Mouse (Mus musculus) hindbrain, embryonic 12.5 days (tissue): ENCODE measurements around the gene Slc5a11. TPM values are rescaled to one million over a fixed set of nuclear protein-coding genes. Genes with fewer than 3 reads are reported as not detected.

Experiments used
- ATAC-seq: fragments of 200-750 bp; cut with Nextera tagmentation; 2 replicates; pipeline ENCODE4 v1.8.0; 2017; ENCODE audit warnings: moderate TSS enrichment; ENCODE audit not compliant: low FRiP score
- H3K27ac ChIP-seq: fragments of 300-500 bp; sonication (generic); 2 replicates; pipeline ENCODE4 v1.5.1; 2016; ENCODE audit warnings: mild to moderate bottlenecking
- H3K27me3 ChIP-seq: fragments of 300-500 bp; sonication (generic); 2 replicates; pipeline ENCODE4 v1.6.1; 2016; ENCODE audit warnings: mild to moderate bottlenecking
- H3K36me3 ChIP-seq: fragments of 300-500 bp; sonication (generic); 2 replicates; pipeline ENCODE4 v1.6.1; 2016; ENCODE audit warnings: mild to moderate bottlenecking
- H3K4me1 ChIP-seq: fragments of 300-500 bp; sonication (generic); 2 replicates; pipeline ENCODE4 v1.6.1; 2016
- H3K4me2 ChIP-seq: fragments of 300-500 bp; sonication (generic); replicated peaks from 2 replicates; pipeline ENCODE4 v1.6.1; 2016; ENCODE audit warnings: mild to moderate bottlenecking
- H3K4me3 ChIP-seq: fragments of 300-500 bp; sonication (generic); 2 replicates; pipeline ENCODE4 v1.5.1; 2016; ENCODE audit warnings: mild to moderate bottlenecking
- H3K9ac ChIP-seq: fragments of 300-500 bp; sonication (generic); 2 replicates; pipeline ENCODE4 v1.6.1; 2016; ENCODE audit warnings: mild to moderate bottlenecking, moderate library complexity
- H3K9me3 ChIP-seq: fragments of 300-500 bp; sonication (generic); replicated peaks from 2 replicates; pipeline ENCODE4 v1.6.1; 2016; ENCODE audit warnings: mild to moderate bottlenecking
- WGBS: fragments of 180-500 bp; shearing (Covaris S2); methylation state at CpG from one replicate; pipeline ENCODE4 v1.1.7; 2016; 5-methylcytosine and 5-hydroxymethylcytosine counted together
- polyA plus RNA-seq: library from polyadenylated mRNA; unstranded; fragments of >200 nt; fragmentation: Nextera tagmentation; extraction: Ambion mirVana; gene quantifications from 2 replicates; pipeline ENCODE4 v1.2.1, GENCODE M21; 2016

Slc5a11 gene
- polyA plus RNA-seq, 1 experiment from 2014 or later = not detected

DNA sequence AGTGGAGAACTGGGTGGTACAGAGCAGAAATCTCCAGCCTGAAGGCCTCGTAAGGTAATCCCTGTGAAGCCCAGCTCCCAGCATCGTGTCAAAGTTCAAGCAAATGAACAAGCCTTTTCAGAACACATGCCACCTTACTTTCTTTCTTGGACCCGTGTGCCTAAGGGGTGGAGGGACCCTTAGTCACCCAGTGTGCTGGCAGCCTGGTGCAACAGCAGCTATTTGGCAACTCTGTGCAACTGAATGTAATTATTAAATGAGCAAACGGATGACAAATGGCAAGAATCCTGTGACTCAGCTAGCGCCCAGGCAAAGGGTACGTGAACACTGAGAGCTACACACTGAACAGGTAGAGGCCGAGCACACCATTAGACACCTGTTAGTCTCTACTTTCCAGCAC lies 79.3 kb downstream of the Slc5a11 start:
- no peak overlapping the region for H3K9ac ChIP-seq
- WGBS = 95% methylated on average over 7 of the region's 7 CpGs
- H3K27ac ChIP-seq = no peak overlapping the region
- H3K4me1 ChIP-seq = no peaks in the 10 kb centered on the region
- no peak for ATAC-seq
- no peak overlapping the region for H3K4me3 ChIP-seq
- H3K9me3 ChIP-seq = no peaks in the 10 kb centered on the region
- no peak overlapping the region for H3K4me2 ChIP-seq
- no peaks in the 10 kb centered on the region for H3K27me3 ChIP-seq
- H3K36me3 ChIP-seq = peaks cover 73% of the 10 kb centered on the region

- Histone ChIP-seq H3K4me3 (no peak overlapping the region), H3K27ac (no peak overlapping the region), H3K4me1 (no peaks in the 10 kb centered on the region), H3K9me3 (no peaks in the 10 kb centered on the region), H3K36me3 (peaks cover 75% of the 10 kb centered on the region), H3K9ac (no peak overlapping the region), H3K4me2 (no peak overlapping the region), H3K27me3 (no peaks in the 10 kb centered on the region)
- ATAC-seq = no peak
- 83% methylated on average over 7 of the region's 7 CpGs for WGBS
Observed at GRCm38 (mm10) chr7:123295423-123295822, 80.8 kb downstream of the Slc5a11 start.

GRCm38 (mm10) chr7:123296097-123296496 lies 81.5 kb downstream of the Slc5a11 start:
- H3K9ac ChIP-seq = no peak overlapping the region
- H3K9me3 ChIP-seq = no peaks in the 10 kb centered on the region
- no peaks in the 10 kb centered on the region for H3K27me3 ChIP-seq
- H3K4me2 ChIP-seq = no peak overlapping the region
- no peak overlapping the region for H3K4me3 ChIP-seq
- no peak overlapping the region for H3K27ac ChIP-seq
- 83% methylated on average over 6 of the region's 6 CpGs for WGBS
- no peaks in the 10 kb centered on the region for H3K4me1 ChIP-seq
- ATAC-seq = no peak
- peaks cover 71% of the 10 kb centered on the region for H3K36me3 ChIP-seq

DNA sequence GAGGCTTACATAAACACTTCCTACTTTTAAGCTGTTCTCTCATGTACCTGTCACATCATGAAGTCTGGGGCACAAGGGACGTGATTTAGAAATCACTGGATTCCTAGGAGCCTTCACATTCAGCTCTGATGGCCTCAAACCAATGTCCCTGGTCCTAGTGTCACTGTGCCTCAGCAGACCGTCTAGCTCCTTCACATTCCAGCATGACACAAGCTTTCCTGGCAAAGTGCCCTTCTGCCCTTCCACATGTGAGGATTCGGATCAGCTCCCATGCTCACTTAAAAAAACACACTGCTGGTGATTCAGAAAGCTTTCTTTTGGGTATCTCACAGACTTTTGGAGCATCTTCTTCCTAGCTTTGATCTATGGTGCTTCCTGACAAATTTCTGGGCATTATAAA lies 83.6 kb downstream of the Slc5a11 start:
- no peak overlapping the region for H3K4me3 ChIP-seq
- H3K36me3 ChIP-seq = peaks cover 59% of the 10 kb centered on the region
- no peak overlapping the region for H3K4me2 ChIP-seq
- H3K27ac ChIP-seq = no peak overlapping the region
- WGBS = 69% methylated on average over 3 of the region's 3 CpGs
- no peaks in the 10 kb centered on the region for H3K9me3 ChIP-seq
- H3K9ac ChIP-seq = no peak overlapping the region
- ATAC-seq = no peak
- H3K27me3 ChIP-seq = no peaks in the 10 kb centered on the region
- no peaks in the 10 kb centered on the region for H3K4me1 ChIP-seq

- H3K4me2 ChIP-seq = no peak overlapping the region
Observed at GRCm38 (mm10) chr7:123300258-123300657, 85.7 kb downstream of the Slc5a11 start.

GRCm38 (mm10) chr7:123305397-123305796 lies 90.8 kb downstream of the Slc5a11 start:
- H3K9ac ChIP-seq = no peak overlapping the region
- WGBS = 91% methylated on average over 2 of the region's 2 CpGs
- no peak overlapping the region for H3K4me3 ChIP-seq
- no peak for ATAC-seq
- H3K4me1 ChIP-seq = no peaks in the 10 kb centered on the region
- no peaks in the 10 kb centered on the region for H3K9me3 ChIP-seq
- H3K27me3 ChIP-seq = no peaks in the 10 kb centered on the region
- H3K36me3 ChIP-seq = peaks cover 71% of the 10 kb centered on the region
- no peak overlapping the region for H3K27ac ChIP-seq
- H3K4me2 ChIP-seq = no peak overlapping the region

More at GRCm38 (mm10) chr7:123300258-123300657, 85.7 kb downstream of the Slc5a11 start:
- no peaks in the 10 kb centered on the region for H3K27me3 ChIP-seq
- no peak for ATAC-seq
- no peak overlapping the region for H3K4me3 ChIP-seq
- no peak overlapping the region for H3K27ac ChIP-seq
- no peak overlapping the region for H3K9ac ChIP-seq
- H3K9me3 ChIP-seq = no peaks in the 10 kb centered on the region
- no peaks in the 10 kb centered on the region for H3K4me1 ChIP-seq
- peaks cover 57% of the 10 kb centered on the region for H3K36me3 ChIP-seq
- WGBS = 75% methylated on average over 3 of the region's 3 CpGs

GRCm38 (mm10) chr7:123307236-123307635 lies 92.7 kb downstream of the Slc5a11 start:
- H3K27me3 ChIP-seq = no peaks in the 10 kb centered on the region
- H3K9me3 ChIP-seq = no peaks in the 10 kb centered on the region
- no peak overlapping the region for H3K27ac ChIP-seq
- H3K9ac ChIP-seq = no peak overlapping the region
- no peak overlapping the region for H3K4me2 ChIP-seq
- H3K4me3 ChIP-seq = no peak overlapping the region
- H3K4me1 ChIP-seq = no peaks in the 10 kb centered on the region
- no peak for ATAC-seq
- WGBS = 93% methylated on average over 8 of the region's 8 CpGs
- H3K36me3 ChIP-seq = peaks cover 86% of the 10 kb centered on the region

GRCm38 (mm10) chr7:123307887-123308558 lies 93.4 kb downstream of the Slc5a11 start:
- H3K4me3 ChIP-seq = no peak overlapping the region
- no peaks in the 10 kb centered on the region for H3K4me1 ChIP-seq
- no peak overlapping the region for H3K27ac ChIP-seq
- 97% methylated on average over 4 of the region's 4 CpGs for WGBS
- H3K9ac ChIP-seq = no peak overlapping the region
- no peak overlapping the region for H3K4me2 ChIP-seq
- no peak for ATAC-seq
- no peaks in the 10 kb centered on the region for H3K9me3 ChIP-seq
- H3K36me3 ChIP-seq = peaks cover 92% of the 10 kb centered on the region
- no peaks in the 10 kb centered on the region for H3K27me3 ChIP-seq

DNA sequence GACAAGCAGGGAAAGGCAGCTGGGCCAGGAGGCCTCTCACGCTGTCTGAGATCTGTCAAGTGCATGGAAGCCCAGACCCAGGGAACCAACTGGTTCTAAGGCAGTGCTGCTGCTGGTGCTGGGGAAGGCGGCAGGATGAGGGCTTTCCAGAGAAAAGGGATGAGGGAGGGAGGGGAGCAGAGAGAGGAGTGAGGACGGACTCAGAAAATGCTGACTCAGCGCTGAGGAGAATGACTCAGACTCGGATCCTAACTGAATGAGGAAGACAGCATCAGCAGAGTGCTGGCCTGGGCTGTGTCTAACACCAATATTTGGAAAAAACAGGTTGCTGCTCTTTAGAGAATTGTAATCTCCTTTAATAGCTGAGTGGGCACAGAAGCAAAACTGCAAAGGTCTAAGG lies 97.3 kb downstream of the Slc5a11 start:
- H3K9ac ChIP-seq = no peak overlapping the region
- no peaks in the 10 kb centered on the region for H3K4me1 ChIP-seq
- ATAC-seq = no peak
- H3K4me3 ChIP-seq = no peak overlapping the region
- peaks cover 86% of the 10 kb centered on the region for H3K36me3 ChIP-seq
- H3K4me2 ChIP-seq = no peak overlapping the region
- 78% methylated on average over 5 of the region's 5 CpGs for WGBS
- no peaks in the 10 kb centered on the region for H3K27me3 ChIP-seq
- H3K27ac ChIP-seq = no peak overlapping the region
- no peaks in the 10 kb centered on the region for H3K9me3 ChIP-seq

- no peak for ATAC-seq
- Histone ChIP-seq H3K27me3 (no peaks in the 10 kb centered on the region), H3K4me3 (no peak overlapping the region), H3K36me3 (peaks cover 81% of the 10 kb centered on the region), H3K4me2 (no peak overlapping the region), H3K4me1 (no peaks in the 10 kb centered on the region), H3K9me3 (no peaks in the 10 kb centered on the region), H3K27ac (no peak overlapping the region), H3K9ac (no peak overlapping the region)
- 85% methylated on average over 3 of the region's 3 CpGs for WGBS
Observed at GRCm38 (mm10) chr7:123312738-123313137, 98.2 kb downstream of the Slc5a11 start.

DNA sequence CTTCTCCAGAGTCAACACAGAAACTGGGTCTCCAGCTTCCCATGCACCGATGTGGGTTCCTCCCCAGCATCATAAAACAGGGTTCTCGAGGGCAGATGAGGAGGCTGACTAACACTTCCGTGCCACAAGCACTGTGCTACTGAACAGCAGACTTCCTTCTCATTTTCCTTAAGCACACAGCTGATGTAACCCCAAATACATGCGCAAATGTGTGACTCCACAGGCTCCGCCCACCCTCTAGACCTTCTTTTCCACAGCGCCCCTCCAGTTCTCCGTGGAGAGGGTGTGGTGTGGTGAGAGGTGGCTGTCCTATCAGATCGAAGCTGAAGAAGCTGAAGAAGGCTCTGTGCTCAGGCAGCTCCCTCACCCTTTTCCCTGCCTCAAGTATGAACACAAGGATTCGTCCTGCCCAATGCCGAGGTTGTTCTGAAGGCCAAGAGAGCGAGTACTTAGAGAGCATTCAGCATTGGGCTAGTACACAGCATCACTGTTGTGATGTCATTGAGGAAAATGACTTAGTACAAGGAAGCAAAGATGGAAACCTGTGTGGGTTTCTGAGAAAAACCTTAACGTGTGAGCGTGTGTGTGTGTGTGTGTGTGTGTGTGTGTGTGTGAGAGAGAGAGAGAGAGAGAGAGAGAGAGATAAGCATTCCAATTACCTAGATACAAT lies 108.0 kb downstream of the Slc5a11 start:
- Histone ChIP-seq H3K27ac (no peak overlapping the region), H3K27me3 (no peaks in the 10 kb centered on the region), H3K4me2 (no peak overlapping the region), H3K4me1 (no peaks in the 10 kb centered on the region), H3K36me3 (peaks cover 50% of the 10 kb centered on the region), H3K9ac (no peak overlapping the region), H3K9me3 (no peaks in the 10 kb centered on the region), H3K4me3 (no peak overlapping the region)
- ATAC-seq = no peak
- WGBS = 91% methylated on average over 13 of the region's 13 CpGs
